Mouse (Mus musculus) CH12.LX (cell line): Measurements from ENCODE around the gene Gtf3c1. TPM values are rescaled to one million over a fixed set of nuclear protein-coding genes. Genes with fewer than 3 reads are reported as not detected.

Experiments
- DNase-seq: peaks from one replicate; pipeline ENCODE4 v3.0.0-alpha.2; 2013; ENCODE audit errors: extremely low read depth
- H3K27ac ChIP-seq: 2 replicates; pipeline ENCODE4 v1.5.1; 2012; ENCODE audit warnings: low read depth, mild to moderate bottlenecking, control low read depth, moderate library complexity; ENCODE audit not compliant: insufficient read depth
- H3K27me3 ChIP-seq: replicated peaks from 2 replicates; pipeline ENCODE3; 2012; ENCODE audit warnings: inconsistent platforms
- H3K36me3 ChIP-seq, 2 experiments: replicated peaks in 1 of 2; 2 replicates each; pipeline versions ENCODE3 to v1.6.1; 2012; ENCODE audit warnings: inconsistent platforms in 1 of 2, low read length in 1 of 2, mild to moderate bottlenecking in 1 of 2, mixed read lengths in 1 of 2, moderate library complexity in 1 of 2; ENCODE audit not compliant: control insufficient read depth in 1 of 2, insufficient read depth in 1 of 2
- H3K4me1 ChIP-seq, 2 experiments: 2 replicates each; pipeline ENCODE4 v1.6.1; 2012; ENCODE audit warnings: inconsistent platforms in 1 of 2, moderate library complexity in 1 of 2; ENCODE audit not compliant: insufficient read depth in 2 of 2, control insufficient read depth in 1 of 2
- H3K4me2 ChIP-seq: 2 replicates; pipeline ENCODE4 v1.6.1; 2012; ENCODE audit warnings: low read depth, mild to moderate bottlenecking, control low read depth; ENCODE audit not compliant: poor library complexity, insufficient read depth, severe bottlenecking
- H3K4me3 ChIP-seq, 3 experiments: fragments of 150-350 bp in 1 of 3; sonication (generic) in 1 of 3; replicated peaks in 1 of 3; 2 replicates each; pipeline versions ENCODE3 to v1.5.1; 2011 to 2012; ENCODE audit warnings: low read depth in 2 of 3, low read length in 2 of 3, mild to moderate bottlenecking in 2 of 3, moderate library complexity in 2 of 3, control low read depth in 1 of 3, improper control_type of control experiment in 1 of 3, inconsistent platforms in 1 of 3, mixed read lengths in 1 of 3; ENCODE audit not compliant: poor library complexity in 1 of 3
- H3K79me2 ChIP-seq: replicated peaks from 2 replicates; pipeline ENCODE4 v1.6.1; 2012; ENCODE audit warnings: mild to moderate bottlenecking, moderate library complexity; ENCODE audit not compliant: control insufficient read depth, poor library complexity, insufficient read depth, severe bottlenecking; ENCODE audit errors: extremely low read depth
- H3K9ac ChIP-seq: 2 replicates; pipeline ENCODE4 v1.6.1; 2012; ENCODE audit warnings: low read depth, mild to moderate bottlenecking, control low read depth, moderate library complexity; ENCODE audit not compliant: insufficient read depth
- H3K9me3 ChIP-seq: replicated peaks from 2 replicates; pipeline ENCODE3; 2012; ENCODE audit warnings: low read length, inconsistent platforms, mixed read lengths
- BHLHE40 ChIP-seq: IDR thresholded peaks from 2 replicates; pipeline ENCODE4 v1.6.1; 2011; ENCODE audit warnings: mild to moderate bottlenecking, low read depth, low read length, improper control_type of control experiment
- CHD1 ChIP-seq: IDR thresholded peaks from 2 replicates; pipeline ENCODE4 v1.6.1; 2012; ENCODE audit warnings: low read depth, low read length, improper control_type of control experiment, inconsistent platforms
- E2F4 ChIP-seq: IDR thresholded peaks from 2 replicates; pipeline ENCODE4 v1.6.1; 2011; ENCODE audit warnings: low read depth, low read length, improper control_type of control experiment; ENCODE audit not compliant: insufficient replicate concordance
- EP300 ChIP-seq: IDR thresholded peaks from 2 replicates; pipeline ENCODE4 v1.6.1; 2011; ENCODE audit warnings: low read length, improper control_type of control experiment
- IRF4 ChIP-seq: IDR thresholded peaks from 2 replicates; pipeline ENCODE4 v1.6.1; 2014; ENCODE audit warnings: low read depth, mild to moderate bottlenecking, inconsistent platforms, low read length, improper control_type of control experiment
- KAT2A ChIP-seq: IDR thresholded peaks from 2 replicates; pipeline ENCODE4 v1.6.1; 2012; ENCODE audit warnings: low read length, improper control_type of control experiment, inconsistent platforms; ENCODE audit not compliant: insufficient replicate concordance
- MYC ChIP-seq: IDR thresholded peaks from 2 replicates; pipeline ENCODE4 v1.6.1; 2011; ENCODE audit warnings: low read depth, mild to moderate bottlenecking, improper control_type of control experiment, low read length
- PAX5 ChIP-seq: IDR thresholded peaks from 2 replicates; pipeline ENCODE4 v1.6.1; 2012; ENCODE audit warnings: low read length, inconsistent platforms, mixed read lengths
- RCOR1 ChIP-seq: conservative IDR thresholded peaks from 2 replicates; pipeline ENCODE4 v1.6.1; 2012; ENCODE audit warnings: low read depth, mild to moderate bottlenecking, inconsistent platforms, low read length, improper control_type of control experiment
- USF2 ChIP-seq: conservative IDR thresholded peaks from 2 replicates; pipeline ENCODE4 v1.6.1; 2011; ENCODE audit warnings: low read depth, low read length, improper control_type of control experiment
- ZMIZ1 ChIP-seq: IDR thresholded peaks from 2 replicates; pipeline ENCODE4 v1.6.1; 2012; ENCODE audit warnings: low read depth, mild to moderate bottlenecking, inconsistent platforms, low read length, improper control_type of control experiment
- ZNF384 ChIP-seq: IDR thresholded peaks from 2 replicates; pipeline ENCODE4 v1.6.1; 2012; ENCODE audit warnings: low read depth, low read length, improper control_type of control experiment, inconsistent platforms
- dilution Hi-C: fragments of 300-500 bp; cut with MboI; formaldehyde crosslinking; loops from 2 replicates; pipeline ENCODE4 v1.14.3; 2020; ENCODE audit warnings: low sequenced_read_pairs; ENCODE audit not compliant: extremely low pct_unique_long_range_greater_than_20kb, extremely low pct_ligation_motif_present
- in situ Hi-C: fragments of 300-500 bp; cut with MboI; formaldehyde crosslinking; loops from 3 replicates; pipeline ENCODE4 v1.14.3; 2019; ENCODE audit warnings: low sequenced_read_pairs, low pct_ligation_motif_present, low pct_unique_long_range_greater_than_20kb, mixed read lengths
- polyA plus RNA-seq: library from polyadenylated mRNA; unstranded; fragments of >175 nt; gene quantifications from 2 replicates; pipeline ENCODE4 v1.2.1, GENCODE M21; 2012; ENCODE audit warnings: low read depth; ENCODE audit not compliant: insufficient read length
- total RNA-seq, 2 experiments: library from RNA; depleted of rRNA; stranded (reverse); fragments of 300-350 nt in 1 of 2; fragments of >200 nt in 1 of 2; gene quantifications; 2 replicates each; pipeline ENCODE4 v1.2.3; 2012 to 2014

The Gtf3c1 gene
- total and polyA plus RNA-seq, 3 experiments = 20.2 to 48.4 (median 46.8) TPM

- H3K9ac ChIP-seq = no peak overlapping the region
- in situ Hi-C loops = no loop called here
- no peak for TF ChIP-seq KAT2A
- no peak for TF ChIP-seq USF2
- no peak for TF ChIP-seq MYC
- TF ChIP-seq ZNF384 = no peak
- no peak for TF ChIP-seq PAX5
- no peak for TF ChIP-seq BHLHE40
- TF ChIP-seq CHD1 = no peak
- no peak for TF ChIP-seq E2F4
- no peak for TF ChIP-seq RCOR1
- no peak for TF ChIP-seq EP300
These were observed 13.5 kb upstream of the Gtf3c1 start for GRCm38 (mm10) chr7:125721033-125721432.

GRCm38 (mm10) chr7:125720370-125720769 lies 12.8 kb upstream of the Gtf3c1 start:
- Histone ChIP-seq H3K27me3 (no peaks in the 10 kb centered on the region), H3K4me3 (no peak overlapping the region), H3K9me3 (no peaks in the 10 kb centered on the region), H3K9ac (no peak overlapping the region), H3K4me2 (no peak overlapping the region), H3K27ac (no peak overlapping the region), H3K36me3 (no peaks in the 10 kb centered on the region), H3K4me1 (peaks cover 0 to 8% of the 10 kb centered on the region in 2 experiments; a peak in 2 of 4 replicates), H3K79me2 (no peaks in the 10 kb centered on the region)
- in situ Hi-C loops (no loop called here), dilution Hi-C loops (no loop called here)
- no peak for DNase-seq
- TF ChIP-seq ZMIZ1 = no peak

More at GRCm38 (mm10) chr7:125721033-125721432, 13.5 kb upstream of the Gtf3c1 start:
- dilution Hi-C loops = no loop called here
- Histone ChIP-seq H3K4me2 (no peak overlapping the region), H3K4me3 (no peak overlapping the region), H3K36me3 (no peaks in the 10 kb centered on the region), H3K79me2 (no peaks in the 10 kb centered on the region), H3K27ac (no peak overlapping the region), H3K9me3 (no peaks in the 10 kb centered on the region), H3K27me3 (no peaks in the 10 kb centered on the region), H3K4me1 (peaks cover 0 to 8% of the 10 kb centered on the region in 2 experiments; a peak in 2 of 4 replicates)
- DNase-seq = no peak

GRCm38 (mm10) chr7:125717612-125718011 lies 10.0 kb upstream of the Gtf3c1 start:
- H3K27ac ChIP-seq = no peak overlapping the region
- no peaks in the 10 kb centered on the region for H3K79me2 ChIP-seq
- no peaks in the 10 kb centered on the region for H3K27me3 ChIP-seq
- in situ Hi-C loops (no loop called here), dilution Hi-C loops (no loop called here)
- peaks cover 0 to 8% of the 10 kb centered on the region in 2 experiments; a peak in 2 of 4 replicates for H3K4me1 ChIP-seq
- DNase-seq = no peak
- TF ChIP-seq EP300 = no peak
- no peak for TF ChIP-seq IRF4
- TF ChIP-seq, all 38 proteins: peak for 0
- Histone ChIP-seq H3K36me3 (peaks cover 0 to 3% of the 10 kb centered on the region in 2 experiments), H3K4me2 (no peak overlapping the region), H3K9ac (no peak overlapping the region), H3K4me3 (no peak overlapping the region), H3K9me3 (no peaks in the 10 kb centered on the region)
